Mouse (Mus musculus): ENCODE data around the gene Vmn1r60. TPM values are rescaled to one million over a fixed set of nuclear protein-coding genes. Genes with fewer than 3 reads are reported as not detected.
"Not testable (repeated sequence)": the region's sequence is repeated elsewhere in the genome, so short reads cannot be mapped to it uniquely, and the experiment has no call there.

Gene Vmn1r60
- not detected in 2 replicates for polyA plus RNA-seq (2011; ENCODE audit: insufficient read length, low read depth, missing spikeins)

- not testable (repeated sequence) for H3K27ac ChIP-seq (ENCODE audit: insufficient read depth, low read length); H3K4me1 ChIP-seq (ENCODE audit: control insufficient read depth, insufficient read depth, low read length); H3K4me3 ChIP-seq (ENCODE audit: insufficient read depth, low read length)
Measured at GRCm38 (mm10) chr7:5547217-5547616, at the start of gene Vmn1r60. Gene Vmn1r60, minus strand, starts transcription at chr7:5547317.

DNA sequence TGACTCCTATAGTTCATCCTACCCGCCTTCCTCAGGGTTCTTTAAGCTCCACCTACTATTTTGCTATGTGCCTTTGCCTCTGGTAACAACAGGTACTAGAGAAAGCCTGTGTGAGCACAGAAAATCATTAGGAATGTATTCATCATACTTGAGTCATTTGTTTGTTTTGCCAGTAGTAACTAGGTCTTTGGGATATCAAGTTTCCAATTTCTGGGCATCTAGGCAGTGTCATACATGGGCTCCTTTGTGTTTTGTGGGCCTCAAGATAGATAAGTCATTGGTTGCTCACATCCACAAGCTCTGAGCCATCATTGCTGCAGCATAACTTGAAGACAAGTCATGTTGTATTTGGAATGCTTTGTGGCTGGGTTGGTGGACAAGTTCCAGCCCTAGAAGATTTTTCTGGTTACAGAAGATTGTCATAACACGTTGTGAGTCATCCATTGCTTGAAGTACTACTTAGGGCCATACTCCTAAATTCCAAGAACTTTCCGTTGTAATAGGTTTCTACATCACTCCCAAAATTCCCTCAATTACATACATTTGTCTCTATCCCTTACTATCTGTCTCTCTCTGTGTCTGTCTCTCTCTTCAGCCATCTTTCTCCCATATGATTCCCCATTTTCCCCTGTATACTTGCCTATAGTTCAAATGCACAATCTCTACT, 6.2 kb downstream of the Vmn1r60 start:
- not testable (repeated sequence) for H3K27ac ChIP-seq (ENCODE audit: insufficient read depth, low read length); H3K4me3 ChIP-seq (ENCODE audit: insufficient read depth, low read length); H3K4me1 ChIP-seq (ENCODE audit: control insufficient read depth, insufficient read depth, low read length)

GRCm38 (mm10) chr7:5493856-5494255, 53.3 kb downstream of the Vmn1r60 start, which contains the start of gene Vmn2r28:
Gene Vmn2r28, minus strand, starts transcription at chr7:5493956.
- H3K4me1 ChIP-seq (ENCODE audit: control insufficient read depth, insufficient read depth, low read length); H3K27ac ChIP-seq (ENCODE audit: insufficient read depth, low read length): not testable (repeated sequence)

More at GRCm38 (mm10) chr7:5493856-5494255, 53.3 kb downstream of the Vmn1r60 start, which contains the start of gene Vmn2r28:
- H3K4me3 ChIP-seq (ENCODE audit: insufficient read depth, low read length), result not testable (repeated sequence)

Other genes with a start within 250 kb of the Vmn1r60 start
- gene Gm5065, start 196.8 kb downstream of the Vmn1r60 start, polyA plus RNA-seq (2011; ENCODE audit: insufficient read length, low read depth, missing spikeins), result not detected in 2 replicates
- not detected in 2 replicates for gene Nlrp2, start 196.3 kb downstream of the Vmn1r60 start, polyA plus RNA-seq (2011; ENCODE audit: insufficient read length, low read depth, missing spikeins)
- not detected in 2 replicates for gene Vmn1r58, start 133.9 kb downstream of the Vmn1r60 start, polyA plus RNA-seq (2011; ENCODE audit: insufficient read length, low read depth, missing spikeins)
- gene Vmn1r59, start 90.5 kb downstream of the Vmn1r60 start, polyA plus RNA-seq (2011; ENCODE audit: insufficient read length, low read depth, missing spikeins), result not detected in 2 replicates
- not detected in 2 replicates for gene Vmn2r28, start 53.4 kb downstream of the Vmn1r60 start, polyA plus RNA-seq (2011; ENCODE audit: insufficient read length, low read depth, missing spikeins)
- gene Vmn1r61, start 66.0 kb upstream of the Vmn1r60 start, polyA plus RNA-seq (2011; ENCODE audit: insufficient read length, low read depth, missing spikeins), result not detected in 2 replicates
- not detected in 2 replicates for gene Vmn1r62, start 126.3 kb upstream of the Vmn1r60 start, polyA plus RNA-seq (2011; ENCODE audit: insufficient read length, low read depth, missing spikeins)

Measured in embryonic fibroblast, embryonic 13.5 days (primary cell).